In the genomic region with DNA sequence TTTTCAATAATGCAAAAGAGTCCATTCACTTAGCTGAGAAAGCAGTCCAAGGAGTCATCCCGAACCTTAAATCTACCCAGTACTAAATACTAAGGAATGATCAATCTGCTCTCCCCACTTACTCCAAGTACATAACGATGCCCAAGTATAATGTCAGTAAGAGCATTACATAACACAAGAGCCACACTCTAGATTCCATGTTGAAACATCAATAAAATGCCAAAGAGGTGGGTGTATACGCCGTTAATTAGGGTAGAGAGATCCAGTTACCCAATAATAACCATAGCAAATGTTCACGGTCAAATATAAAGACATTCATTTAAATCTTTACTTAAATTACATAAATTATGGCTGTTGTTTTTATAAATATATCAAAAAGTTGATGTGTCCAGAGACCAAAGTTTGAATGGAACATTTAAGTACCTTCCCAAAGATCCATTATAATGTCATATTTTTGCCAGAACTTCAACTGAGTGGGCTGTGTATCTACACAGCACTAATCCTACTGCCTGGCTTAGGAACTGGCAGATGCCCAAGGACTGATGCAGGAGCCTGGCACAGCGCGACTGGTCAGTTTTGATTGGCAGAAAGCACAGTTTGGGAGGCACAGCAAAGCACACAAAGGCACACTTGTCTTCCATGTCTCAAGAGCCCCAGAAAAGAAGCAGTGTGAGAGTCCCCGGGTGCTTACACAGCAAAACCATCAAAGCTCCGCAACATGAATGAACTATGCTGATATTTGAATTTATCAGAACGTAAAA, we compare ENCODE assay signal across 8 mouse cellular contexts. TPM values are rescaled to one million over a fixed set of nuclear protein-coding genes. Genes with fewer than 3 reads are reported as not detected.
A peak's percentile ranks its signal among the peaks of the same experiment; 100 is the strongest.
DNase-seq lines count a peak whose midpoint lies in the region; ATAC-seq lines count a peak whose summit lies in the region.

No protein-coding gene starts in this region.

- 80% methylated on average over 10 of the region's 10 CpGs for WGBS in intestine, embryonic 15.5 days
- WGBS in intestine, embryonic 16.5 days: 79% methylated on average over 10 of the region's 10 CpGs
- WGBS in forebrain, embryonic 15.5 days: 36% methylated on average over 10 of the region's 10 CpGs
- 76% methylated on average over 10 of the region's 10 CpGs for WGBS in midbrain, embryonic 14.5 days
- WGBS in kidney, embryonic 15.5 days: 84% methylated on average over 10 of the region's 10 CpGs

- no peak overlapping the region for H3K9ac ChIP-seq in intestine, embryonic 15.5 days
- no peak overlapping the region for H3K9ac ChIP-seq in intestine, embryonic 16.5 days (ENCODE audit: low read depth, low read length)
- H3K9ac ChIP-seq in forebrain, embryonic 15.5 days (replicated peaks): no peak overlapping the region
- H3K9ac ChIP-seq in midbrain, embryonic 14.5 days (replicated peaks; ENCODE audit: low read length): no peak overlapping the region
- H3K9ac ChIP-seq in kidney, embryonic 15.5 days: no peak overlapping the region

- H3K4me1 ChIP-seq in intestine, embryonic 15.5 days (replicated peaks): 0 out of 2 replicates have a peak, but pooled peaks cover 2% of the 10 kb centered on the region
- no peaks in the 10 kb centered on the region for H3K4me1 ChIP-seq in intestine, embryonic 16.5 days (ENCODE audit: control insufficient read depth, insufficient read depth, low read length)
- peaks cover 9% of the 10 kb centered on the region for H3K4me1 ChIP-seq in forebrain, embryonic 15.5 days
- H3K4me1 ChIP-seq in midbrain, embryonic 14.5 days (ENCODE audit: control insufficient read depth, insufficient read depth, low read length): no peaks in the 10 kb centered on the region
- 0 out of 2 replicates have a peak, but pooled peaks cover 3% of the 10 kb centered on the region for H3K4me1 ChIP-seq in kidney, embryonic 15.5 days

- ATAC-seq in intestine, embryonic 15.5 days: peak; percentile 39
- no peak for ATAC-seq in intestine, embryonic 16.5 days
- ATAC-seq in forebrain, embryonic 15.5 days (replicated peaks): peak; percentile 94
- peak; percentile 87 for ATAC-seq in midbrain, embryonic 14.5 days (ENCODE audit: low FRiP score, low TSS enrichment)
- ATAC-seq in kidney, embryonic 15.5 days (replicated peaks; ENCODE audit: low FRiP score): no peak

- no peak overlapping the region for H3K4me2 ChIP-seq in intestine, embryonic 15.5 days (replicated peaks)
- no peak overlapping the region for H3K4me2 ChIP-seq in intestine, embryonic 16.5 days (ENCODE audit: low read depth, low read length)
- H3K4me2 ChIP-seq in forebrain, embryonic 15.5 days (replicated peaks): no peak overlapping the region
- H3K4me2 ChIP-seq in midbrain, embryonic 14.5 days (ENCODE audit: low read length): no peak overlapping the region
- no peak overlapping the region for H3K4me2 ChIP-seq in kidney, embryonic 15.5 days

- H3K27ac ChIP-seq in intestine, embryonic 15.5 days: no peak overlapping the region
- no peak overlapping the region for H3K27ac ChIP-seq in intestine, embryonic 16.5 days (ENCODE audit: low read length)
- no peak overlapping the region; the same call in 1 of the 2 replicates for H3K27ac ChIP-seq in forebrain, embryonic 15.5 days (replicated peaks)
- no peak overlapping the region for H3K27ac ChIP-seq in midbrain, embryonic 14.5 days (replicated peaks; ENCODE audit: low read depth, low read length)
- H3K27ac ChIP-seq in kidney, embryonic 15.5 days: no peak overlapping the region

- H3K4me3 ChIP-seq in intestine, embryonic 15.5 days (replicated peaks): no peak overlapping the region
- no peak overlapping the region for H3K4me3 ChIP-seq in intestine, embryonic 16.5 days (ENCODE audit: low read length)
- H3K4me3 ChIP-seq in forebrain, embryonic 15.5 days: no peak overlapping the region
- H3K4me3 ChIP-seq in midbrain, embryonic 14.5 days (replicated peaks; ENCODE audit: low read depth, low read length): no peak overlapping the region
- no peak overlapping the region for H3K4me3 ChIP-seq in kidney, embryonic 15.5 days (replicated peaks)

- no peaks in the 10 kb centered on the region for H3K27me3 ChIP-seq in intestine, embryonic 15.5 days (replicated peaks)
- H3K27me3 ChIP-seq in intestine, embryonic 16.5 days (replicated peaks; ENCODE audit: control insufficient read depth, insufficient read depth, low read length): no peaks in the 10 kb centered on the region
- no peaks in the 10 kb centered on the region for H3K27me3 ChIP-seq in forebrain, embryonic 15.5 days
- H3K27me3 ChIP-seq in midbrain, embryonic 14.5 days (ENCODE audit: control insufficient read depth, insufficient read depth, low read length): no peaks in the 10 kb centered on the region
- H3K27me3 ChIP-seq in kidney, embryonic 15.5 days: no peaks in the 10 kb centered on the region

- H3K36me3 ChIP-seq in intestine, embryonic 15.5 days: no peaks in the 10 kb centered on the region
- no peaks in the 10 kb centered on the region for H3K36me3 ChIP-seq in intestine, embryonic 16.5 days (ENCODE audit: control insufficient read depth, insufficient read depth, low read length)
- H3K36me3 ChIP-seq in forebrain, embryonic 15.5 days: no peaks in the 10 kb centered on the region
- H3K36me3 ChIP-seq in midbrain, embryonic 14.5 days (ENCODE audit: control insufficient read depth, insufficient read depth, low read length): no peaks in the 10 kb centered on the region
- no peaks in the 10 kb centered on the region for H3K36me3 ChIP-seq in kidney, embryonic 15.5 days

- H3K9me3 ChIP-seq in intestine, embryonic 15.5 days: no peaks in the 10 kb centered on the region
- no peaks in the 10 kb centered on the region for H3K9me3 ChIP-seq in intestine, embryonic 16.5 days (ENCODE audit: control insufficient read depth, low read length)
- no peaks in the 10 kb centered on the region for H3K9me3 ChIP-seq in forebrain, embryonic 15.5 days
- H3K9me3 ChIP-seq in midbrain, embryonic 14.5 days (ENCODE audit: control insufficient read depth, low read length): no peaks in the 10 kb centered on the region
- no peaks in the 10 kb centered on the region for H3K9me3 ChIP-seq in kidney, embryonic 15.5 days (replicated peaks)

- peak; percentile 96 for DNase-seq in brain, adult 2 months (ENCODE audit: low read depth, low spot score)
- peak; percentile 28 to 47 for DNase-seq in layer of hippocampus, postnatal 25 days (ENCODE audit: extremely low spot score in 1 of 2, low spot score in 1 of 2)
- DNase-seq in midbrain, embryonic 14.5 days: peak; percentile 80
- DNase-seq in yolk sac, embryonic 10.5 days (ENCODE audit: low spot score): no peak

RNA-seq across cellular contexts. Expression of a gene that starts 55.5 kb away (rescaled TPM):
- polyA plus RNA-seq in intestine, embryonic 15.5 days (2015; fragmentation: Nextera tagmentation; extraction: Ambion mirVana): 12.8 and 17.8 TPM in 2 replicates
- 3.2 and 3.5 TPM in 2 replicates for polyA plus RNA-seq in intestine, embryonic 16.5 days (2015; fragmentation: Nextera tagmentation; extraction: Ambion mirVana)
- polyA plus RNA-seq in forebrain, embryonic 15.5 days (2015; fragmentation: Nextera tagmentation; extraction: Ambion mirVana): 8.3 and 13.3 TPM in 2 replicates
- total RNA-seq in layer of hippocampus, postnatal 25 days (2021): 10 to 100 TPM; 19.2 to 21.7 TPM
- 10.6 and 11.9 TPM in 2 replicates for polyA plus RNA-seq in midbrain, embryonic 14.5 days (2014; fragmentation: Nextera tagmentation; extraction: Ambion mirVana)
- polyA plus RNA-seq in kidney, embryonic 15.5 days (2015; fragmentation: Nextera tagmentation; extraction: Ambion mirVana): 8.6 and 12.0 TPM in 2 replicates

Comparison
In these comparisons a context has a peak if more than half of its experiments do, and no peak if none do; other contexts are left out.
1. ATAC-seq: peak in intestine, embryonic 15.5 days (single experiment), forebrain, embryonic 15.5 days (single experiment) and midbrain, embryonic 14.5 days (single experiment); none in intestine, embryonic 16.5 days (single experiment) and kidney, embryonic 15.5 days (single experiment).